Mouse (Mus musculus) liver, embryonic 14.5 days (tissue): Measurements from ENCODE around the gene Ifne.

Experiments
- CTCF ChIP-seq: IDR thresholded peaks from 2 replicates; pipeline ENCODE4 v1.5.1; 2016; ENCODE audit warnings: antibody characterized with exemption, low read depth, control low read depth
- EP300 ChIP-seq: IDR thresholded peaks from 2 replicates; pipeline ENCODE4 v1.6.1; 2016; ENCODE audit warnings: antibody characterized with exemption, low read depth

GRCm38 (mm10) chr4:88913984-88914383, 34.0 kb upstream of the Ifne start:
- no peak for TF ChIP-seq EP300
- no peak for TF ChIP-seq CTCF
